Mouse (Mus musculus) brain, embryonic 14.5 days (tissue): Measurements from ENCODE around the gene Lrr1.

Experiments
- CTCF ChIP-seq: fragments of 200-500 bp; IDR thresholded peaks from 2 replicates; pipeline ENCODE4 v1.5.1; 2012; ENCODE audit warnings: inconsistent platforms, mild to moderate bottlenecking, moderate library complexity, borderline replicate concordance; ENCODE audit not compliant: insufficient read depth, insufficient read length; ENCODE audit errors: extremely low read depth
- POLR2A ChIP-seq: fragments of 200-500 bp; IDR thresholded peaks from 2 replicates; pipeline ENCODE4 v1.6.1; 2012; ENCODE audit warnings: mild to moderate bottlenecking, inconsistent platforms, borderline replicate concordance; ENCODE audit not compliant: poor library complexity, insufficient read depth, insufficient read length, severe bottlenecking; ENCODE audit errors: extremely low read depth

DNA sequence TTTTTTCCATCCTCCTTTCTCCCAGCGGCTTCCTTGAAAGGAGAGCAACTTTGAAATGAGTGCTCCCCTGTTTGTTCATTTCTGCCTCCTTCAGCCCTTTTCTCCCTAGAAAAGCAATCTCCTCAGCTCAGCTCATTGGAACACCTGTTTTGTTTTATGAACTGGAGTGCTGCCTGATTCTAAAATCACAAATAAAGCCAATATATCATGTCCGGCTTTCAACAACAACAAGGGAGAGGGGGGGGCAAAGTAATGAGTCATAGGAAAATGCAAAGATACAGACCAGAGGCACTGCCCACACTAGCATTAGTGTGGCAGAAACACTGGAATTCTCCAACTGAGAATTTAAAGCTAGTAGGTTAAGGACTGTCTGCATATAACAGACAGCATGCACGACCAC lies 41.0 kb upstream of the Lrr1 start:
- TF ChIP-seq CTCF (no peak), POLR2A (no peak)
